Mouse (Mus musculus) adrenal gland, postnatal 25 days (tissue): ENCODE results near the gene Ifih1. TPM values are rescaled to one million over a fixed set of nuclear protein-coding genes. Genes with fewer than 3 reads are reported as not detected.

Experiments
- DNase-seq: peaks from one replicate; pipeline ENCODE4 v3.0.0; 2021; ENCODE audit warnings: mixed read lengths
- total RNA-seq: library from RNA; stranded (reverse); gene quantifications from 2 replicates; pipeline ENCODE4 v1.2.3, GENCODE M21; 2021

The Ifih1 gene
- total RNA-seq, 1 experiment from 2014 or later = 17.2 TPM

DNA sequence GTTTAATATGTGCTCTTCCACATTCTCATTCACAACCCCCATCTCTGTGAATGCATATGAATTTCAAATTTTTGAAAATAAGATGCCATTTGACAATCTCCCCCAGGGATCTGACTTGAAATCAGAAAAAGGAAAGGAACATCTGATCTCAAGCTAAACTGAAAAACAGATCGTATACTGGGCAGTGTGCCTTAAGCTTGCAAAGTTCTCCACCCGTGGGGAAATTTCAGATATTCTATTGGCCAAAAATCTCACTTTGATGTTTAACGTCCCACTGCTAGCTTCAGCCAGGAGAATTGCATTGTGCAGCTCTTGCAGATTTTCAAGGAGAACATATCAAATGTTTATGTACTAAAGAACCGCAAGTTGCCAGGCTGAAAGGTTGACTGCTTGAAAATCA is 96.9 kb downstream of the Ifih1 start:
- DNase-seq = no peak

DNA sequence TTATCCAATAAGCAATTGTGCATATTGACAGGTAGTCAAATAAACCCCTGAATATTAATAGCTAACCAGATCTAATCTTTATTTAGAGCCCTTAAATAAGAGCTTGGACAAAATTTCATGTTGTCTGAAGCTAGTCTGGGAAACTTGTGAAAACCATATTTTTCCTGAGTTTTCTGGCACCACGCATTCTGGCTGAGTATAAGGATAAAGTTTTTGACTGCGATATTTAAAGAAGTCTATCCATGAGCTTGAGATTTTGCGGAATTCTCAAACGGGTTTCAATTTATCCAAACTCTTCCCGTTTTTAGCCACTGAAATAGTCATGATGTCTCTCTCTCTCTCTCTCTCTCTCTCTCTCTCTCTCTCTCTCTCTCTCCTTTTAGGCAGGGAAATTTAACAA is 98.0 kb downstream of the Ifih1 start:
- no peak for DNase-seq

Other genes starting within 250 kb of the Ifih1 start
- 0.70 and 2.9 TPM in 2 replicates for gene Dpp4, start 234.0 kb downstream of the Ifih1 start, total RNA-seq
- gene Gcg, start 162.6 kb downstream of the Ifih1 start, total RNA-seq = not detected in 2 replicates
- gene Fap, start 72.2 kb downstream of the Ifih1 start, total RNA-seq = 2.5 and 3.5 TPM in 2 replicates
- gene Gca, start 18.0 kb upstream of the Ifih1 start, total RNA-seq = 3.5 and 5.5 TPM in 2 replicates